Mouse (Mus musculus) cerebellum, postnatal 10 days (tissue): ENCODE measurements around the gene Kcne1l.

Experiments used
- DNase-seq, 2 experiments: peaks; one replicate each; pipeline ENCODE4 v3.0.0; 2021; ENCODE audit warnings: mixed read lengths in 2 of 2

Gene Kcne1l

DNA sequence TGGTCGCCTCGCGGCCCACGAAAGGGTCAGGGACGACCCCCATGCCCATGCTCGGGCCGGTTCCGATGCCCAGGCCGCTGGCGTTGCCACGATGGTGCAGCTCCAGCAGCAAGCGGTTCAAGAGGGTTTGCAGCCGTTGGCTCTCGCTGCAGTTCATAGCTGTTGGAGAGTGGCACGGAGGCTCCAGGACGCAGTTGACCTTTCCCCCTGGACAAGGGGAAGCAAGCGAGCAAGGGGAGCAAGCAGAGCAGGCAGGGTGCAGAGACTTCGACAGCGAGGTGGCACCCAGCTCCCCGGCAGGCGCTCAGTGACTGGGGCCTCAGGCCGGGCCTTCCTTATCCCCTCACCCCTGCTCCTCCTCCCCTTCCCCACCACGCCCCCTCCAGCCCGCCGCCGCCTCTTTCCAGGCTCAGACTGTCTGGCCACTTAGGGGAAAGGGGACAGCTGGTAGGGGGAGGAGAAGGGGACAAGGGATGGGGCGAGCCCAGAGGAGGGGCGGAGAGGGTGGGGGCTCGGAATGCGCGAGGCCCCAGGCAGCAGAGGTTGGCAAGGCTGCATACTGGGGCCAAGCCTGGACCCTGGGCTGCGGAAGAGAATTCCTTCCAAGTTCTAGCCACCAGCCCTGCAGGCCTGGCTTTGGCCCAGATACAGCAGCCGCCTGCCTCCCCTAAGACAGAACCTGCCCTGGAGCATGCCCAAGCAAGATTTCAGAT, at the start of gene Kcne1l:
Gene Kcne1l (minus strand): TSS at position 426 of the 713 bp plus-strand sequence.
- DNase-seq: peak; percentile 66 to 83

- no peak for DNase-seq
Observed at GRCm38 (mm10) chrX:142336207-142336606, 30.1 kb upstream of the Kcne1l start.

DNA sequence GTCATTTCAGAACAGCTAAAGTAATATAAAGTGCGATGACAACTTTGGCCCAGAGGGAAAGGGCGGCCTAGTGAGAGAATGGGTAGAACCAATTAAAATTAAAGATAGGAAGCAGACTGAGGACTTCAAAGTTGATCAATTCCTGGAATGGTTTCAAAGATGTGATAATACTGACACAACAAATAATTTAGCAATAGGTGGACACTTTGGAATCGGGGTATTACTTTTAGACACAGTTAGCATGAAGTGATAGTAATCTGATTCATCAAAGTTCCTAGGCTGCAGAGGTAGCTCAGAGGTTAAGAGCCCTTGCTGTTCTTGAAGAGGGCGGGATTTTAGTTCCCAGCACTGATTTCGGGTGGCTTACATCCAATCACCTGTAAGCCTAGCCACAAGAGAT, 29.4 kb upstream of the Kcne1l start:
- no peak for DNase-seq

DNA sequence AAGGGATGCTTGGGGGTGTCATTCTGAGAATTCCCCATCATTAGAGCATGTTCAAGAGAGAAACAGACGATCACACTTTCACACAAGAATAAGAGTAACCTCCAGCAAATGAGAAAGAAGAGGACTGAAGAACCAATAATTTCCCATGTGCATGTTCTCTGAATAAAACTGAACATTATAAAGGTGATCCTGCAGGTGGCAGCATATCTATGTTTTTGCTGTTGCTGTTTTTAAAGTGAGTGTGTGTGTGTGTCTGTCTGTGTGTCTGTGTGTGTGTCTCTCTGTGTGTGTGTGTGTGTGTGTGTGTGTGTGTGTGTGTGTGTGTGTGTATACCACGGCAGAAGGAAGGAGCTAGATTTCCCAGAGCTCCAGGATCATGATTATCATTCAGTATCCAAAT, 19.7 kb upstream of the Kcne1l start:
- DNase-seq: no peak

- DNase-seq: peak in 1 of 2 experiments; percentile 7
Observed at GRCm38 (mm10) chrX:142316106-142316505, 10.0 kb upstream of the Kcne1l start.

GRCm38 (mm10) chrX:142315270-142315669, 9.2 kb upstream of the Kcne1l start:
- peak; percentile 44 to 51 for DNase-seq

- DNase-seq: peak; percentile 84 to 88
Observed at GRCm38 (mm10) chrX:142314307-142315024, 8.4 kb upstream of the Kcne1l start.

DNA sequence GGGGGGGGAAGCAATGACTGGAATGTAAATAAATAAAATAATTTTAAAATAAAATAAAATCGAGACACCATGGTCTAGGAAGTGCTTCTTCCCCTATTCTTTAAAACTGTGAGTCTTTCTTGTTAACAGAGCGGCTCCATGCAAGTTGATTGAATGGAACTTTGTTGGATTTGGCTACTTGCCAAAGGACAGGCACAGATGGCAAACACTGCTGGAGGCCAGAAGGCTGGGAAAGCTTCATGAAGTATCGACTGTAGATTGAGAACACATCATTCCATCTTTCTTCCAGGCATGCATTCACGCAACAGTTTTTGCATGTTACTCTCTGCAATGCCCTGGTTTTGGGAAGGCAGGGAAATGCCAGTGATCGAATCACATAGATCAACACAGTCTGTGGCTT, 4.3 kb upstream of the Kcne1l start:
- peak; percentile 72 to 78 for DNase-seq

- DNase-seq: peak; percentile 68 to 84
Observed at GRCm38 (mm10) chrX:142305010-142305868, 855 bp downstream of the Kcne1l start.

DNA sequence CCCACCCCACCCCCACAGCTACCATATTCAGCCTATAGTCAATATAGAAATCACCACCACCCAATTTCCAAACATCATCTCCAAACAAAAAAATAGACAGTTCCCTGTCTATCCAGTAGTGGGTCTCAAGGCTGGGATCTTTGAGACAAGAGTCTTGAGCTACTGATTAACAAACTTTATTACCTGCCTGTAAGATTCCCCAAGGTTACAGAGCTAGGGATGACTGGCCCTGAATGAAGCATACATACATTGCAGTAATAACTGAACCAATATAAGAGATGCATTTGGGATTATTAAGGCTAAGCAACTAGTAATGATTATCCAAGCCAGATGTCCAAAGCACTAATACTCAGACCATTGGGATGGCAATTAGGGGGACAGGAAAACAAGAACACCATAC, 1.5 kb downstream of the Kcne1l start:
- DNase-seq: no peak

DNA sequence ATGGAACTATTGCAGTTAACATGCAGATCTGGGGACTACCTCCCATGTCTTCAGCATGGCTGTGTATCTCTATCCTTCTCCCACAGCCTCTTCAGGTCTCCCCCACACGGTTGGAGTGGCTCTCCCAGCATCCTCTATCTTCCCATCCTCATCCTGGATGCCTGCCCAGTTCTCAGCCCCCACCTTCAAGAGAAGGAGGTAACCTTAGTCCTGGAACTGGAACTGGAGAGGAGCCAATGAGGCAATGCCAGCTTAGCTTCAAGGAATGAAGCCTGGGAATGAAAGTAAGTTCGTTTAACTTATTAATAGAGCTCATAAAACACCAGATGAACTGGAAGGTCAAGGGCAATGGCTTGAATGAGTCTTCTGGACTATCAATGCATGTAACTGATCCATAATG, 2.6 kb downstream of the Kcne1l start:
- DNase-seq: peak; percentile 28 to 57

DNA sequence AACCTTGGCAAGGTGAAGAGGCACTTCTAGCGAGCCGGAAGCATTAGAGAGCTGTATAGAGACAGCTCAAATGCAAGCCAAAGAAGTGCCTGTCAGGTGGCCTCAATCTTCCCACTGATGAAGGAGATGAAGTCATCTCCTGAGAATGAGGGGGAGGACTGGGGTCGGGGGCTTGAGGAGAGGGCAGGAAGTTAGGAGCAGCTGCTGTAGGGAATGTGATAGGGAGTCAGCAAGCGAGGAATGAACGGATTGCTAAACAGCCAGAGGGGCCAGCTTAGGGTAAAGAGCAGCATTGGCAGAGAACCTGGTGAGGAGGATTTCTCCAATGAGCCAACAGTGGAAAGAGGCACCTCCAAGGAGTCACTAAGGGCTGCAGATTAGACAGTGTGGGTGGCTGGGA, 20.2 kb downstream of the Kcne1l start:
- DNase-seq: no peak

DNA sequence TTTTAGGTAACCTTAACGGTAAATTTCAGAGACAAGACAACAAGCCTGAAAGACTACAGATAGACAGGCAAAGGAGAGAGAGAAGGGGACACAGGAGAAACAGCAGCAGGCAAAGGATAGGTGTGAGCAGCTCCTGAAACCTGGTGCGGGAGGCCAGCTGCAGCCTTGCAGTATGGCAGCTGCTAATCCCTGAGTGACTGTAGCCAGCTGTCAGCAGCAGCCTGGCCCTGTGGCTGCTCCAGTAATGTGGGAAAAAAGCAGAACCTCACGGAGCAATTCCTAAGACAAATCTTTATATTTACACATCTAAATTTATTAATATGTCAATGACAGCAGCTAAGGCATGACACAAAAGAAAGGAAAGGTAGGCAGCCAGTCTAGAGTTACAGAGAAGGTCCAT, 29.5 kb downstream of the Kcne1l start:
- DNase-seq: no peak

DNA sequence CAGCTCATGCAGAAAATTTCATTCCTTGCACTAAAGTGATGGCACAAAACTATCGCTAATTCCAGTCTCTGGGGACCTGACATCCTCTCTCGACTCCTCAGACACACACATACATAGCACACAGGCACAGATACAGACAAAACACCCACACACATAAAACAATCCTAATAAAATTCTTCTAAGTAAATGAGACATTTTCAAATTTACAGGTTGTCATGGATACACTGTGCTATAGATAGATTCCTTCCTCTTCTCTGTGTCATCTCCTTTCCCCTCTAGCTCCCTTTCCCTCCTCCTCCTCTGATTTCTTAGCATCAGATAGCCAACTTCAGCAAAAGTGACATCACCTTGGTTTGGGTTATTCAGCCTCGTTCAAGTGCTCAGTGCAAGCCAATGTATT, 30.1 kb downstream of the Kcne1l start:
- no peak for DNase-seq
